Mouse (Mus musculus) cortical plate, adult 2 months (tissue): Measurements from ENCODE around the gene Phf14. TPM values are rescaled to one million over a fixed set of nuclear protein-coding genes. Genes with fewer than 3 reads are reported as not detected.

Experiments
- H3K27ac ChIP-seq: fragments of 200-500 bp; 2 replicates; pipeline ENCODE4 v1.5.1; 2012; ENCODE audit warnings: low read length, control low read depth, inconsistent platforms; ENCODE audit not compliant: insufficient read depth
- H3K4me1 ChIP-seq: fragments of 200-500 bp; 2 replicates; pipeline ENCODE4 v1.6.1; 2011; ENCODE audit warnings: low read length; ENCODE audit not compliant: control insufficient read depth, insufficient read depth
- H3K4me3 ChIP-seq: fragments of 200-500 bp; 2 replicates; pipeline ENCODE4 v1.5.1; 2011; ENCODE audit warnings: mild to moderate bottlenecking, low read length, control low read depth; ENCODE audit not compliant: insufficient read depth
- CTCF ChIP-seq: fragments of 200-500 bp; IDR thresholded peaks from 2 replicates; pipeline ENCODE4 v1.5.1; 2011; ENCODE audit warnings: mild to moderate bottlenecking, control low read depth, low read length; ENCODE audit not compliant: insufficient read depth; ENCODE audit errors: extremely low read depth
- POLR2A ChIP-seq: fragments of 200-500 bp; IDR thresholded peaks from 2 replicates; pipeline ENCODE4 v1.6.1; 2011; ENCODE audit warnings: mild to moderate bottlenecking, low read length, control low read depth; ENCODE audit not compliant: insufficient read depth; ENCODE audit errors: extremely low read depth
- polyA plus RNA-seq: library from polyadenylated mRNA; depleted of rRNA; stranded (reverse); fragments of >200 nt; gene quantifications from 2 replicates; pipeline ENCODE4 v1.2.3, GENCODE M21; 2012

The Phf14 gene
- polyA plus RNA-seq, 1 experiment = 47.8 TPM

DNA sequence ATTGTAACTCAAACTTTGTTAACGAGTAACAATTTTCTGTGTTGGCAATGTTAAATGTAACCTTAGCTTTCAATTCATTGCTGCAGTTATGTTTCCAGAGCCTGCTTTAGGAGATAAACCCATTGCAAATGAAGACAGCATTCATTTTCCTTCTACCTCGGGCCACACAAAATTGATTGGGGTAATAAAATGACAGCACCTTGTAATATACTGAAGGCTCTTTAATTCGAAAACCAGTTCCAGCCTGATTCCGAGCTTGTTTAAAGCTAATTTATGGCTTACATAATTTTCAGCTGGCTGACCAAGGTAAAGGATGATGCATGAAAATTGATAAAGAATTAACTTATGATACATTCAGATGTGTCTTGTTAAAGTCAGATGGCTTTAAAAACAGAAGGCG is 151.1 kb downstream of the Phf14 start:
- Histone ChIP-seq H3K4me1 (no peaks in the 10 kb centered on the region), H3K4me3 (no peak overlapping the region), H3K27ac (no peak overlapping the region)
- no peak for TF ChIP-seq CTCF
- TF ChIP-seq POLR2A = no peak

GRCm38 (mm10) chr6:12059971-12060370 is 152.4 kb downstream of the Phf14 start:
- H3K4me3 ChIP-seq = no peak overlapping the region
- H3K4me1 ChIP-seq = no peaks in the 10 kb centered on the region
- TF ChIP-seq CTCF (no peak), POLR2A (no peak)
- H3K27ac ChIP-seq = no peak overlapping the region

GRCm38 (mm10) chr6:12060452-12061140 is 153.0 kb downstream of the Phf14 start:
- no peaks in the 10 kb centered on the region for H3K4me1 ChIP-seq
- no peak overlapping the region for H3K27ac ChIP-seq
- no peak overlapping the region for H3K4me3 ChIP-seq
- no peak for TF ChIP-seq POLR2A
- no peak for TF ChIP-seq CTCF

DNA sequence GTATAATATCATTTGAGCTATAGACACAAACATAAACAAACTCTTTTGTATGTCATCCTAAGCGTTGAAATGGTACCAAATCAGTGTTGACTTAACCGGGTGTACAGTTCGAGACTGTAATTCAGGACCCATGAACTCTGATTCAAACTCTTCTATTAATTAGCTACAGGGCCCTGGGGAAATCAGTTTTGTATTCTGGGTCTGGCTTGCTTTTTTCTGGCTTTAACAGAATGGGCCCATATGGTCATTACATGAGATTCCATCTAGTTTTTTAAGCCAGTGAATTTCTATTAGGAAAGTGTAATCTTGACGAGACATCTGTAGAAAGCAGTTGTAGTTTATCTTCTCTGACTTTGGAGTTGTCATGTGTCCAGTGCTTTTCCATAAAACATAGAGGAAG is 160.3 kb downstream of the Phf14 start:
- Histone ChIP-seq H3K4me1 (no peaks in the 10 kb centered on the region; the same call in 1 of the 2 replicates), H3K4me3 (no peak overlapping the region), H3K27ac (no peak overlapping the region)
- TF ChIP-seq CTCF (no peak), POLR2A (no peak)

DNA sequence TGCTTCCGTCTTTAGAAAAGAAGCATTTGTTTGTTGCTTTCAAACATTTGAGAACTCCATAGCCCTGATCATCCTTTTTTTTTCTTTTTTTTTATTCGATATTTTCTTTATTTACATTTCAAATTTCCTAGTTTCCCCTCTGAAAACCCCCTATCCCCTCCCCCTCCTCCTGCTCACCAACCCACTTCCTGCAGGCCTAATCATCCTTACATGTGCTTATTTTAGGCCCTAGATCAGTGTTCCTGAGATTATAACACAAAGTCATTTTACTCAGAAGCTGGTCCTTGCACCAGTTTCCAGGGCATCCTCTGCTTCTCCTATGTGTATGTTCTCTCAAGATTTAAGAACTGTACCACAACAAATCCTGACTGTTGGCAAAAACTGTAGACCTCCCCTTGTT is 161.7 kb downstream of the Phf14 start:
- TF ChIP-seq CTCF (no peak), POLR2A (no peak)
- peaks cover 3% of the 10 kb centered on the region; the same call in 1 of the 2 replicates for H3K4me1 ChIP-seq
- H3K27ac ChIP-seq = no peak overlapping the region
- H3K4me3 ChIP-seq = no peak overlapping the region

DNA sequence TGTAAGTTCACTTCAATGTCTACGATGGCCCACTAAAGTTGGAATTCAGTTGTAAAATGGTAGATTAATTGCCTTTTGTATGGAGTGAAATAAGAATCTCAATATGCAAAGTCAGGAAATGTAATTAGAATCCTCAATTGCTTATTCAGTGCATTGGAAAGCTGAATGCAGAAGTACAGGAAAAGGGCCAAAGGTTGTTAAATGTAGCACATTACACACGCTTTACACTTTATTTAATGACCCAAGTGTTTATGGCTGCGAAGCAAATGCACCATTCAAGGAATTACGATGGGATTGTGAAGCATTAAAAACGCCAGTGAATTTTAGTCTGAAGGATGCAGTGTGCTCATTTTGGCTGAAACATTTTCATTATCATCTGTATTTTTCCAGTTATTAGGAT is 167.0 kb downstream of the Phf14 start:
- Histone ChIP-seq H3K4me1 (peaks cover 3% of the 10 kb centered on the region; the same call in 1 of the 2 replicates), H3K4me3 (no peak overlapping the region), H3K27ac (no peak overlapping the region)
- TF ChIP-seq CTCF = no peak
- TF ChIP-seq POLR2A = no peak

- Histone ChIP-seq H3K27ac (no peak overlapping the region), H3K4me3 (no peak overlapping the region), H3K4me1 (peaks cover 3% of the 10 kb centered on the region; the same call in 1 of the 2 replicates)
- TF ChIP-seq CTCF = no peak
- TF ChIP-seq POLR2A = no peak
Measured at GRCm38 (mm10) chr6:12077338-12077737, 169.7 kb downstream of the Phf14 start.

DNA sequence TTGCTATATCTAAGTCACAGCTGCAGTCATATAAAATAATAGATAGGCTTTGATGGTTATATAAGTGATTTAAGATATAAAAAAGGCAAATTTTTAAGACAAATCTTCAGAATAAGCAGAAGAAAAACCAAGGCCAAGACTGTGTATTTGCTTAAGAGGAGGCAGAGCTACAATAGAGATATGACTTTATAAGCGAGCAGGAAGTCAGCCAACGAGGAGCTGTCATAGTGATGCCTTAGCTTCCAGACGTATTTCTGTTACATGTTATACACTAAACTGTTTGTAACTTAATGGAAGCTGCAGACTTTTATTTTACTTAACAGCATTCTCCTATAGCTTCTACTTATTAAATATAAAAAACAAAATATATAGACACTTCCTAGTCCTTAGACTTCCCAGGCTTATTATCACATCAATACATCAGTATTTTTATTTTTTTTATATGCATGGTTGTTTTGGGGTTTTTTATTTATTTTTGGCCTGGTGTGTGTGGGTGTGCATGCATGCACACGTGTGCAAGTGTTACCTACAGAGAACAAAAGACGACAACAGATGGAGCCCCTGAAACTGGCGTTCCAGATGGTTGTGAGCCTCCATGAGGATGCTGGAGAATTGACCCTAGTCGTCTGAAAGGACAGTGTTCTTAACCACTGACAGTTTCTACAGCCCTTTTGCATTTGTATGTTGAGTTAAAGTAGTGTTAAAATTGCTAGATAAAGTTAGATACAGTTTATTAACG is 170.4 kb downstream of the Phf14 start:
- Histone ChIP-seq H3K27ac (no peak overlapping the region), H3K4me1 (peaks cover 5% of the 10 kb centered on the region; the same call in 1 of the 2 replicates), H3K4me3 (no peak overlapping the region)
- TF ChIP-seq CTCF (no peak), POLR2A (no peak)

- TF ChIP-seq POLR2A (no peak), CTCF (no peak)
- Histone ChIP-seq H3K27ac (no peak overlapping the region), H3K4me3 (no peak overlapping the region), H3K4me1 (peaks cover 2% of the 10 kb centered on the region; the same call in 1 of the 2 replicates)
Measured at GRCm38 (mm10) chr6:12079260-12079659, 171.7 kb downstream of the Phf14 start.

DNA sequence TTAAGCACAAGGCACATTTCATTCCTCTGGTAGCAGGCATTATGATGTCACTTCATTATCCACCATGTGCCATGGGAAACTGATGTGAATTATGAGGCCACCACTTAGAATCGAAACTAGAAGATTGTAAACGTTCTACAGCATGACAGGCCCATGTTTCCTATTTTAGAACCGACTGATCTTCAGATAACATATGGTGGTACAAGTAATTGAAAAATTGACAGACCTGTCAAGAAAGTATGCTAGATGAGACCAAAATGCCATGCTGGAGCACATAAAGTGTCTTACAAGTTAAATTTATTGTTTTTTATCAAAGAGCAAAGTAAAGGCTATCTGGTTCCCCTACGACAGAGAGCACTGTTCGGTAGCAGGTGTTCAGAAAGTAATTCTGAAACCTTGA is 172.8 kb downstream of the Phf14 start:
- Histone ChIP-seq H3K4me1 (peaks cover 2% of the 10 kb centered on the region; the same call in 1 of the 2 replicates), H3K4me3 (no peak overlapping the region), H3K27ac (no peak overlapping the region)
- no peak for TF ChIP-seq CTCF
- no peak for TF ChIP-seq POLR2A

- TF ChIP-seq CTCF (no peak), POLR2A (no peak)
- Histone ChIP-seq H3K4me3 (no peak overlapping the region), H3K4me1 (peaks cover 2% of the 10 kb centered on the region; the same call in 1 of the 2 replicates), H3K27ac (no peak overlapping the region)
Measured at GRCm38 (mm10) chr6:12081722-12082121, 174.1 kb downstream of the Phf14 start.
